21 mouse cellular contexts compared by ENCODE assay signal in genomic region chr12:83578356-83578755, GRCm38 (mm10). TPM values are rescaled to one million over a fixed set of nuclear protein-coding genes. Genes with fewer than 3 reads are reported as not detected.
DNase-seq lines count a peak whose midpoint lies in the region; ATAC-seq lines count a peak whose summit lies in the region.
"Had no signal": no experiment of that assay in that cellular context is flagged by ENCODE, and none has a peak within 500 bp of the region (broad histone marks: within the 10 kb centered on the region; RNA-seq: fewer than 3 reads in every experiment).

No protein-coding gene starts in this region.

- peak overlapping the region; percentile 9 for H3K4me2 ChIP-seq in intestine, embryonic 16.5 days (ENCODE audit: low read depth, low read length)
- H3K4me2 ChIP-seq in liver, embryonic 16.5 days (ENCODE audit: low read depth, low read length), result peak overlapping the region; percentile 59
- H3K4me2 ChIP-seq: limb, embryonic 13.5 days; midbrain, embryonic 13.5 days; neural tube, embryonic 12.5 days had no signal

- intact Hi-C loops in left cerebral cortex, postnatal 4 days (cut with DNase I), result no loop called here

- H3K4me3 ChIP-seq in erythroblast, embryonic 14.5 days (replicated peaks), result peak overlapping the region; percentile 33
- H3K4me3 ChIP-seq in intestine, embryonic 16.5 days (ENCODE audit: low read length), result no peak overlapping the region
- H3K4me3 ChIP-seq in liver, embryonic 16.5 days (ENCODE audit: low read depth, low read length), result no peak overlapping the region; the same call in 1 of the 2 replicates
- H3K4me3 ChIP-seq: forebrain, embryonic 10.5 days; limb, embryonic 13.5 days; midbrain, embryonic 13.5 days; neural tube, embryonic 12.5 days had no signal

- WGBS in intestine, embryonic 16.5 days, result 75% methylated on average over 2 of the region's 2 CpGs
- 55% methylated on average over 2 of the region's 2 CpGs for WGBS in liver, embryonic 16.5 days (ENCODE audit: insufficient replicate concordance)

- ATAC-seq in erythroblast, adult 5-6 weeks (replicated peaks; ENCODE audit: low FRiP score, poor library complexity, severe bottlenecking), result no peak
- ATAC-seq in intestine, embryonic 16.5 days, result no peak
- no peak for ATAC-seq in liver, embryonic 16.5 days (ENCODE audit: low read depth)
- ATAC-seq: forebrain, postnatal 0 days; hindbrain, embryonic 16.5 days; midbrain, embryonic 13.5 days had no signal

- no peak overlapping the region for H3K9ac ChIP-seq in intestine, embryonic 16.5 days (ENCODE audit: low read depth, low read length)
- H3K9ac ChIP-seq in liver, embryonic 16.5 days (ENCODE audit: low read depth, low read length), result peak overlapping the region; percentile 60
- H3K9ac ChIP-seq: forebrain, postnatal 0 days; limb, embryonic 13.5 days; midbrain, embryonic 13.5 days; neural tube, embryonic 12.5 days had no signal

- H3K9me3 ChIP-seq in erythroblast, embryonic 14.5 days (ENCODE audit: control insufficient read depth, low read length), result no peaks in the 10 kb centered on the region
- H3K9me3 ChIP-seq in intestine, embryonic 16.5 days (ENCODE audit: control insufficient read depth, low read length), result no peaks in the 10 kb centered on the region
- no peaks in the 10 kb centered on the region for H3K9me3 ChIP-seq in liver, embryonic 16.5 days (replicated peaks; ENCODE audit: control insufficient read depth, low read length)
- H3K9me3 ChIP-seq: forebrain, embryonic 10.5 days; limb, embryonic 13.5 days; midbrain, embryonic 13.5 days; neural tube, embryonic 12.5 days had no signal

- peak; percentile 71 for DNase-seq in ES-CJ7 (ENCODE audit: low read depth, low spot score)
- no peak for DNase-seq in c-Kit-positive CD71-positive TER-119-positive erythroid progenitor cells, embryonic 14.5 days (ENCODE audit: low spot score)
- no peak for DNase-seq in left cerebral cortex, postnatal 4 days
- DNase-seq in urinary bladder, postnatal 14 days (ENCODE audit: low spot score), result no peak
- DNase-seq: cerebellum, adult 11-12 months; cerebellum, postnatal 14 days; embryo, embryonic 11 days; forebrain, postnatal 0 days; heart, adult 11 months; thymus, adult 18-20 months; thymus, postnatal 4 days had no signal

- H3K36me3 ChIP-seq in erythroblast, embryonic 14.5 days (ENCODE audit: control insufficient read depth), result peaks cover 81% of the 10 kb centered on the region
- H3K36me3 ChIP-seq in intestine, embryonic 16.5 days (ENCODE audit: control insufficient read depth, insufficient read depth, low read length), result no peaks in the 10 kb centered on the region
- peaks cover 20% of the 10 kb centered on the region for H3K36me3 ChIP-seq in liver, embryonic 16.5 days (ENCODE audit: control insufficient read depth, insufficient read depth)

- H3K27me3 ChIP-seq in erythroblast, embryonic 14.5 days (ENCODE audit: control insufficient read depth), result no peaks in the 10 kb centered on the region
- no peaks in the 10 kb centered on the region for H3K27me3 ChIP-seq in intestine, embryonic 16.5 days (replicated peaks; ENCODE audit: control insufficient read depth, insufficient read depth, low read length)
- no peaks in the 10 kb centered on the region for H3K27me3 ChIP-seq in liver, embryonic 16.5 days (ENCODE audit: control insufficient read depth, insufficient read depth, low read depth, low read length)
- H3K27me3 ChIP-seq: limb, embryonic 13.5 days; midbrain, embryonic 13.5 days; neural tube, embryonic 12.5 days had no signal

- peaks cover 59% of the 10 kb centered on the region for H3K4me1 ChIP-seq in erythroblast, embryonic 14.5 days (ENCODE audit: control insufficient read depth)
- peaks cover 18% of the 10 kb centered on the region for H3K4me1 ChIP-seq in intestine, embryonic 16.5 days (ENCODE audit: control insufficient read depth, insufficient read depth, low read length)
- H3K4me1 ChIP-seq in liver, embryonic 16.5 days (ENCODE audit: control insufficient read depth, low read depth, low read length), result peaks cover 38% of the 10 kb centered on the region
- H3K4me1 ChIP-seq: limb, embryonic 13.5 days had no signal

- H3K27ac ChIP-seq in intestine, embryonic 16.5 days (ENCODE audit: low read length), result peak overlapping the region; percentile 86
- H3K27ac ChIP-seq in liver, embryonic 16.5 days (ENCODE audit: low read length), result peak overlapping the region; percentile 97
- H3K27ac ChIP-seq: limb, embryonic 13.5 days; macrophage; neural tube, embryonic 12.5 days had no signal

RNA-seq across cellular contexts. Expression of gene Zfyve1, which starts 18.7 kb away (rescaled TPM):
- polyA plus RNA-seq in erythroblast, embryonic 14.5 days (2012), result 0.66 and 1.0 TPM in 2 replicates
- total RNA-seq in erythroblast, adult 5-6 weeks (2015; ENCODE audit: low replicate concordance), result 5.2 and 31.3 TPM in 2 replicates
- 28.3 and 29.8 TPM in 2 replicates for total RNA-seq in erythroblast, adult 5-6 weeks (2017; ENCODE audit: low replicate concordance)
- polyA plus RNA-seq in intestine, embryonic 16.5 days (2015; fragmentation: Nextera tagmentation; extraction: Ambion mirVana), result 13.2 and 13.8 TPM in 2 replicates
- polyA plus RNA-seq in liver, embryonic 16.5 days (2015; fragmentation: Nextera tagmentation; extraction: Ambion mirVana), result 9.4 and 9.9 TPM in 2 replicates
- 10 to 100 TPM; 41.6 to 42.0 TPM for total RNA-seq in left cerebral cortex, postnatal 4 days (2021)

RNA-seq across cellular contexts. Expression of gene Rbm25, which starts 52.7 kb away (rescaled TPM):
- 5.2 and 6.1 TPM in 2 replicates for polyA plus RNA-seq in erythroblast, embryonic 14.5 days (2012)
- 83.8 and 97.2 TPM in 2 replicates for total RNA-seq in erythroblast, adult 5-6 weeks (2015; ENCODE audit: low replicate concordance)
- 124 and 143 TPM in 2 replicates for total RNA-seq in erythroblast, adult 5-6 weeks (2017; ENCODE audit: low replicate concordance)
- 180 and 204 TPM in 2 replicates for polyA plus RNA-seq in intestine, embryonic 16.5 days (2015; fragmentation: Nextera tagmentation; extraction: Ambion mirVana)
- polyA plus RNA-seq in liver, embryonic 16.5 days (2015; fragmentation: Nextera tagmentation; extraction: Ambion mirVana), result 82.1 and 83.0 TPM in 2 replicates
- total RNA-seq in left cerebral cortex, postnatal 4 days (2021), result 100 to 1,000 TPM; 159 to 163 TPM

RNA-seq across cellular contexts. Expression of gene Dcaf4, which starts 58.1 kb away (rescaled TPM):
- polyA plus RNA-seq in erythroblast, embryonic 14.5 days (2012), result 0.53 TPM in 2 replicates
- 8.1 TPM in 1 of 2 replicates, not detected in the other for total RNA-seq in erythroblast, adult 5-6 weeks (2015; ENCODE audit: low replicate concordance)
- total RNA-seq in erythroblast, adult 5-6 weeks (2017; ENCODE audit: low replicate concordance), result 1.7 and 4.7 TPM in 2 replicates
- 24.6 and 29.5 TPM in 2 replicates for polyA plus RNA-seq in intestine, embryonic 16.5 days (2015; fragmentation: Nextera tagmentation; extraction: Ambion mirVana)
- polyA plus RNA-seq in liver, embryonic 16.5 days (2015; fragmentation: Nextera tagmentation; extraction: Ambion mirVana), result 15.5 and 18.3 TPM in 2 replicates
- 10 to 100 TPM; 36.6 to 43.1 TPM for total RNA-seq in left cerebral cortex, postnatal 4 days (2021)

Comparison
In these comparisons a context has a peak if more than half of its experiments do, and no peak if none do; other contexts are left out.
1. RNA of gene Rbm25, which starts 52.7 kb away (polyA plus RNA-seq): 180 to 204 TPM in intestine, embryonic 16.5 days and 82.1 to 83.0 TPM in liver, embryonic 16.5 days; 5.2 to 6.1 TPM in erythroblast, embryonic 14.5 days; every median in the first group is over 10 times any median in the second.
2. RNA of gene Dcaf4, which starts 58.1 kb away (polyA plus RNA-seq): 24.6 to 29.5 TPM in intestine, embryonic 16.5 days and 15.5 to 18.3 TPM in liver, embryonic 16.5 days; 0.53 TPM in erythroblast, embryonic 14.5 days; every median in the first group is over 10 times any median in the second.